Mouse (Mus musculus) MEL (cell line): Measurements from ENCODE around the gene Oca2.

Source experiments
- TAL1 ChIP-seq: IDR thresholded peaks from 2 replicates; pipeline ENCODE4 v1.6.1; 2012; ENCODE audit warnings: mild to moderate bottlenecking, inconsistent platforms, low read length, moderate library complexity, mixed read lengths
- USF1 ChIP-seq: IDR thresholded peaks from 2 replicates; pipeline ENCODE4 v1.6.1; 2014; ENCODE audit warnings: low read depth, mild to moderate bottlenecking, inconsistent platforms, low read length, improper control_type of control experiment, moderate library complexity

DNA sequence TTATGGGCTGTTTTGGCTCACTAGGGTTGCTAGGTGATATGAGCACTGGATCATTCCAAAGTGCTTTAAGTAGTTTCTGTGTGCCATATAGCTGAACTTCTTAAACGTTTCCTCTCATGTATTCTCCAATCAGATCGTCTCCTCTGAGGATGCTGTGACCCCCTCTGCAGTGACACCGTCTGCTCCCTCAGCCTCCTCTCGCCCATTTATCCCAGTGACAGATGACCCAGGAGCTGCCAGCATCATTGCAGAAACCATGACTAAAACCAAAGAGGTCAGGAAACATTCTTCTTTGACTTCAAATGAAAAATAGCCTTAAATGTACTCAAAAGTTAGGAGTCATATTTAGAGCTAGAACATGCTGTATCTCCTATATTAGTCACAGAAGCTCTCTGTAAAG is 47.9 kb upstream of the Oca2 start:
- TF ChIP-seq USF1 (no peak), TAL1 (no peak)
